Mouse (Mus musculus) neural tube, embryonic 12.5 days (tissue): Measurements from ENCODE around the gene Gm14137. TPM values are rescaled to one million over a fixed set of nuclear protein-coding genes. Genes with fewer than 3 reads are reported as not detected.

Experiments used
- ATAC-seq: fragments of 200-750 bp; cut with Nextera tagmentation; 2 replicates; pipeline ENCODE4 v1.8.0; 2017; ENCODE audit warnings: low read depth, mild to moderate bottlenecking, moderate TSS enrichment, moderate library complexity; ENCODE audit not compliant: low FRiP score
- H3K27ac ChIP-seq: fragments of 300-500 bp; sonication (generic); 2 replicates; pipeline ENCODE4 v1.5.1; 2016
- H3K27me3 ChIP-seq: fragments of 300-500 bp; sonication (generic); replicated peaks from 2 replicates; pipeline ENCODE4 v1.6.1; 2016; ENCODE audit warnings: mild to moderate bottlenecking
- H3K36me3 ChIP-seq: fragments of 300-500 bp; sonication (generic); 2 replicates; pipeline ENCODE4 v1.6.1; 2016; ENCODE audit warnings: mild to moderate bottlenecking
- H3K4me1 ChIP-seq: fragments of 300-500 bp; sonication (generic); 2 replicates; pipeline ENCODE4 v1.6.1; 2016
- H3K4me2 ChIP-seq: fragments of 300-500 bp; sonication (generic); replicated peaks from 2 replicates; pipeline ENCODE4 v1.6.1; 2016; ENCODE audit warnings: mild to moderate bottlenecking
- H3K4me3 ChIP-seq: fragments of 300-500 bp; sonication (generic); 2 replicates; pipeline ENCODE4 v1.5.1; 2016
- H3K9ac ChIP-seq: fragments of 300-500 bp; sonication (generic); 2 replicates; pipeline ENCODE4 v1.6.1; 2016; ENCODE audit warnings: mild to moderate bottlenecking
- H3K9me3 ChIP-seq: fragments of 300-500 bp; sonication (generic); 2 replicates; pipeline ENCODE4 v1.6.1; 2016; ENCODE audit warnings: mild to moderate bottlenecking
- WGBS: fragments of 180-500 bp; shearing (Covaris S2); methylation state at CpG from one replicate; pipeline ENCODE4 v1.1.7; 2016; 5-methylcytosine and 5-hydroxymethylcytosine counted together
- polyA plus RNA-seq: library from polyadenylated mRNA; unstranded; fragments of >200 nt; fragmentation: Nextera tagmentation; extraction: Ambion mirVana; gene quantifications from 2 replicates; pipeline ENCODE4 v1.2.1, GENCODE M21; 2016

The Gm14137 gene
- polyA plus RNA-seq, result 0.86 and 0.91 TPM in 2 replicates

- ATAC-seq, result 0 out of 2 replicates have a peak, but pooled peaks have one; percentile 11
- Histone ChIP-seq H3K36me3 (peaks cover 16% of the 10 kb centered on the region), H3K27ac (0 out of 2 replicates have a peak within 1 kb of the TSS, but pooled peaks have one; percentile 18), H3K9me3 (no peaks in the 10 kb centered on the region), H3K4me3 (no peak within 1 kb of the TSS), H3K9ac (peak within 1 kb of the TSS; percentile 38; the same call in 1 of the 2 replicates), H3K4me1 (peaks cover 32% of the 10 kb centered on the region), H3K4me2 (peak within 1 kb of the TSS; percentile 34), H3K27me3 (no peaks in the 10 kb centered on the region)
- 38% methylated on average over 8 of the region's 8 CpGs for WGBS
These were observed at the start of gene Gm14137 for GRCm38 (mm10) chr2:119173991-119174651. Gene Gm14137 (plus strand): TSS chr2:119174509.

- Histone ChIP-seq H3K4me1 (no peaks in the 10 kb centered on the region), H3K9me3 (no peaks in the 10 kb centered on the region), H3K9ac (no peak overlapping the region), H3K36me3 (peaks cover 52% of the 10 kb centered on the region), H3K27ac (no peak overlapping the region), H3K27me3 (no peaks in the 10 kb centered on the region), H3K4me3 (no peak overlapping the region), H3K4me2 (no peak overlapping the region)
- WGBS, result 83% methylated on average over 5 of the region's 5 CpGs
- no peak for ATAC-seq
These were observed 37.9 kb upstream of the Gm14137 start for GRCm38 (mm10) chr2:119136346-119136898.

GRCm38 (mm10) chr2:119145199-119145598 is 29.1 kb upstream of the Gm14137 start:
- no peak for ATAC-seq
- Histone ChIP-seq H3K9me3 (no peaks in the 10 kb centered on the region), H3K27ac (no peak overlapping the region), H3K9ac (no peak overlapping the region), H3K4me1 (no peaks in the 10 kb centered on the region), H3K4me2 (no peak overlapping the region), H3K27me3 (no peaks in the 10 kb centered on the region), H3K4me3 (no peak overlapping the region), H3K36me3 (peaks cover 84% of the 10 kb centered on the region)
- WGBS, result 94% methylated on average over 2 of the region's 2 CpGs

GRCm38 (mm10) chr2:119146435-119146834 is 27.9 kb upstream of the Gm14137 start:
- no peak overlapping the region for H3K4me2 ChIP-seq
- ATAC-seq, result no peak
- 94% methylated on average over 6 of the region's 6 CpGs for WGBS
- no peaks in the 10 kb centered on the region for H3K27me3 ChIP-seq
- H3K9ac ChIP-seq, result no peak overlapping the region
- H3K4me1 ChIP-seq, result no peaks in the 10 kb centered on the region
- H3K4me3 ChIP-seq, result no peak overlapping the region
- H3K27ac ChIP-seq, result no peak overlapping the region
- no peaks in the 10 kb centered on the region for H3K9me3 ChIP-seq
- H3K36me3 ChIP-seq, result peaks cover 87% of the 10 kb centered on the region

- Histone ChIP-seq H3K9me3 (no peaks in the 10 kb centered on the region), H3K4me1 (no peaks in the 10 kb centered on the region), H3K36me3 (peaks cover 87% of the 10 kb centered on the region), H3K4me3 (no peak overlapping the region), H3K27ac (no peak overlapping the region), H3K4me2 (no peak overlapping the region), H3K27me3 (no peaks in the 10 kb centered on the region), H3K9ac (no peak overlapping the region)
- 94% methylated on average over 22 of the region's 22 CpGs for WGBS
- no peak for ATAC-seq
These were observed 27.1 kb upstream of the Gm14137 start for GRCm38 (mm10) chr2:119147160-119147678.

GRCm38 (mm10) chr2:119147775-119148174 is 26.5 kb upstream of the Gm14137 start:
- Histone ChIP-seq H3K4me2 (no peak overlapping the region), H3K27me3 (no peaks in the 10 kb centered on the region), H3K27ac (no peak overlapping the region), H3K36me3 (peaks cover 87% of the 10 kb centered on the region), H3K4me1 (no peaks in the 10 kb centered on the region), H3K9ac (no peak overlapping the region), H3K4me3 (no peak overlapping the region), H3K9me3 (no peaks in the 10 kb centered on the region)
- 93% methylated on average over 8 of the region's 8 CpGs for WGBS
- no peak for ATAC-seq

- Histone ChIP-seq H3K36me3 (peaks cover 67% of the 10 kb centered on the region), H3K4me1 (peaks cover 11% of the 10 kb centered on the region), H3K27ac (no peak overlapping the region), H3K4me3 (no peak overlapping the region), H3K4me2 (no peak overlapping the region), H3K9ac (no peak overlapping the region), H3K27me3 (no peaks in the 10 kb centered on the region), H3K9me3 (no peaks in the 10 kb centered on the region)
- WGBS, result 87% methylated on average over 6 of the region's 6 CpGs
- no peak for ATAC-seq
These were observed 22.1 kb upstream of the Gm14137 start for GRCm38 (mm10) chr2:119152255-119152654.

- Histone ChIP-seq H3K9ac (no peak overlapping the region), H3K27me3 (no peaks in the 10 kb centered on the region), H3K27ac (no peak overlapping the region), H3K4me2 (no peak overlapping the region), H3K36me3 (peaks cover 43% of the 10 kb centered on the region), H3K9me3 (no peaks in the 10 kb centered on the region), H3K4me1 (peaks cover 11% of the 10 kb centered on the region), H3K4me3 (no peak overlapping the region)
- 77% methylated on average over 2 of the region's 2 CpGs for WGBS
- no peak for ATAC-seq
These were observed 19.6 kb upstream of the Gm14137 start for GRCm38 (mm10) chr2:119154683-119155082.

- Histone ChIP-seq H3K27me3 (no peaks in the 10 kb centered on the region), H3K36me3 (peaks cover 37% of the 10 kb centered on the region), H3K27ac (no peak overlapping the region), H3K9ac (no peak overlapping the region), H3K4me3 (0 out of 2 replicates have a peak overlapping the region, but pooled peaks have one; percentile 5), H3K4me2 (peak overlapping the region; percentile 95), H3K4me1 (peaks cover 11% of the 10 kb centered on the region), H3K9me3 (no peaks in the 10 kb centered on the region)
- no peak for ATAC-seq
- WGBS, result 87% methylated on average over 9 of the region's 9 CpGs
These were observed 18.9 kb upstream of the Gm14137 start for GRCm38 (mm10) chr2:119155388-119155787.

- WGBS, result 7% methylated on average over 34 of the region's 34 CpGs
- Histone ChIP-seq H3K27ac (no peak overlapping the region), H3K4me1 (peaks cover 11% of the 10 kb centered on the region), H3K9me3 (no peaks in the 10 kb centered on the region), H3K27me3 (no peaks in the 10 kb centered on the region), H3K9ac (peak overlapping the region; percentile 90), H3K4me3 (peak overlapping the region; percentile 98), H3K36me3 (peaks cover 29% of the 10 kb centered on the region), H3K4me2 (peak overlapping the region; percentile 95)
- peak; percentile 10; the same call in 1 of the 2 replicates for ATAC-seq
These were observed 18.1 kb upstream of the Gm14137 start for GRCm38 (mm10) chr2:119156081-119156680.

- Histone ChIP-seq H3K27ac (no peak within 1 kb of the TSS), H3K4me3 (peak within 1 kb of the TSS; percentile 98), H3K4me2 (peak within 1 kb of the TSS; percentile 95), H3K9ac (peak within 1 kb of the TSS; percentile 90), H3K27me3 (no peaks in the 10 kb centered on the region), H3K9me3 (no peaks in the 10 kb centered on the region), H3K36me3 (peaks cover 21% of the 10 kb centered on the region), H3K4me1 (peaks cover 11% of the 10 kb centered on the region)
- peak; percentile 87 for ATAC-seq
- WGBS, result under 1% methylated on average over 57 of the region's 57 CpGs
These were observed 17.4 kb upstream of the Gm14137 start, which contains the start of gene Rmdn3 for GRCm38 (mm10) chr2:119156681-119157572. Gene Rmdn3 (minus strand): TSS chr2:119157034.
